9 mouse cellular contexts compared by ENCODE assay signal in genomic region chr5:54180192-54180611, GRCm38 (mm10).
DNase-seq lines count a peak whose midpoint lies in the region; ATAC-seq and TF ChIP-seq lines count a peak whose summit lies in the region.
"Had no signal": no experiment of that assay in that cellular context is flagged by ENCODE, and none has a peak within 500 bp of the region (broad histone marks: within the 10 kb centered on the region; RNA-seq: fewer than 3 reads in every experiment).

No protein-coding gene starts in this region.

- H3K4me1 ChIP-seq in neural tube, embryonic 15.5 days, result peaks cover 25% of the 10 kb centered on the region
- H3K4me1 ChIP-seq in hindbrain, embryonic 11.5 days (replicated peaks; ENCODE audit: control insufficient read depth, insufficient read depth, low read length), result peaks cover 5% of the 10 kb centered on the region; the same call in 1 of the 2 replicates
- H3K4me1 ChIP-seq in forebrain, embryonic 12.5 days, result peaks cover 18% of the 10 kb centered on the region

- WGBS in neural tube, embryonic 15.5 days, result 40% methylated on average over 2 of the region's 2 CpGs
- 31% methylated on average over 2 of the region's 2 CpGs for WGBS in hindbrain, embryonic 11.5 days
- 55% methylated on average over 2 of the region's 2 CpGs for WGBS in forebrain, embryonic 12.5 days

- H3K9me3 ChIP-seq in neural tube, embryonic 15.5 days (replicated peaks), result 0 out of 2 replicates have a peak, but pooled peaks cover 4% of the 10 kb centered on the region
- H3K9me3 ChIP-seq in hindbrain, embryonic 11.5 days (ENCODE audit: control insufficient read depth, low read length), result no peaks in the 10 kb centered on the region
- H3K9me3 ChIP-seq in forebrain, embryonic 12.5 days, result no peaks in the 10 kb centered on the region
- H3K9me3 ChIP-seq: G1E had no signal

- DNase-seq in neural tube, embryonic 10.5 days (ENCODE audit: extremely low spot score, low spot score), result peak; percentile 47
- peak; percentile 9 to 15 for DNase-seq in gastrocnemius, adult 8-10 months (ENCODE audit: low spot score in 2 of 2)
- DNase-seq in hindbrain, embryonic 11.5 days (ENCODE audit: low spot score), result peak; percentile 45
- DNase-seq in lung, postnatal 36 days, result peak; percentile 83
- no peak for DNase-seq in left cerebral cortex, adult 2 months (ENCODE audit: extremely low spot score in 1 of 2, low spot score in 2 of 2)
- no peak for DNase-seq in thymus, postnatal 10 days (ENCODE audit: low spot score in 2 of 2)

- no peaks in the 10 kb centered on the region for H3K27me3 ChIP-seq in neural tube, embryonic 15.5 days (replicated peaks)
- no peaks in the 10 kb centered on the region for H3K27me3 ChIP-seq in hindbrain, embryonic 11.5 days (ENCODE audit: control insufficient read depth, insufficient read depth, low read length)
- no peaks in the 10 kb centered on the region for H3K27me3 ChIP-seq in forebrain, embryonic 12.5 days

- no peak overlapping the region; the same call in 1 of the 2 replicates for H3K27ac ChIP-seq in neural tube, embryonic 15.5 days (replicated peaks)
- peak overlapping the region; percentile 54 for H3K27ac ChIP-seq in hindbrain, embryonic 11.5 days (ENCODE audit: low read depth, low read length)
- H3K27ac ChIP-seq in forebrain, embryonic 12.5 days, result no peak overlapping the region
- H3K27ac ChIP-seq in left cerebral cortex, adult 2 months, result no peak overlapping the region

- H3K36me3 ChIP-seq in neural tube, embryonic 15.5 days, result no peaks in the 10 kb centered on the region
- H3K36me3 ChIP-seq in hindbrain, embryonic 11.5 days (ENCODE audit: control insufficient read depth, insufficient read depth, low read length), result no peaks in the 10 kb centered on the region
- H3K36me3 ChIP-seq in forebrain, embryonic 12.5 days (replicated peaks), result no peaks in the 10 kb centered on the region
- H3K36me3 ChIP-seq: G1E had no signal

- H3K4me2 ChIP-seq in neural tube, embryonic 15.5 days, result no peak overlapping the region
- H3K4me2 ChIP-seq in hindbrain, embryonic 11.5 days (replicated peaks; ENCODE audit: low read depth, low read length), result no peak overlapping the region
- no peak overlapping the region for H3K4me2 ChIP-seq in forebrain, embryonic 12.5 days

- ATAC-seq in neural tube, embryonic 15.5 days (ENCODE audit: low FRiP score), result no peak
- ATAC-seq in hindbrain, embryonic 11.5 days (ENCODE audit: low FRiP score), result peak; percentile 58
- ATAC-seq in forebrain, embryonic 12.5 days (ENCODE audit: low FRiP score), result no peak

- no peak for TF ChIP-seq CTCF in left cerebral cortex, adult 2 months (IDR thresholded peaks at IDR 0.05)

- H3K9ac ChIP-seq in neural tube, embryonic 15.5 days (replicated peaks), result no peak overlapping the region
- no peak overlapping the region for H3K9ac ChIP-seq in hindbrain, embryonic 11.5 days (ENCODE audit: low read depth, low read length)
- no peak overlapping the region for H3K9ac ChIP-seq in forebrain, embryonic 12.5 days

- no peak overlapping the region for H3K4me3 ChIP-seq in neural tube, embryonic 15.5 days (replicated peaks)
- H3K4me3 ChIP-seq in hindbrain, embryonic 11.5 days (ENCODE audit: low read depth, low read length), result no peak overlapping the region
- no peak overlapping the region for H3K4me3 ChIP-seq in forebrain, embryonic 12.5 days (replicated peaks)
- no peak overlapping the region for H3K4me3 ChIP-seq in left cerebral cortex, adult 2 months

- intact Hi-C loops in left cerebral cortex, adult 2 months (cut with DNase I), result no loop called here

Comparison
In these comparisons a context has a peak if more than half of its experiments do, and no peak if none do; other contexts are left out.
1. DNase-seq: peak in neural tube, embryonic 10.5 days (single experiment), gastrocnemius, adult 8-10 months (2 of 2), hindbrain, embryonic 11.5 days (single experiment) and lung, postnatal 36 days (single experiment); none in left cerebral cortex, adult 2 months (0 of 2) and thymus, postnatal 10 days (0 of 2).